Mouse (Mus musculus): ENCODE results near the gene Olfr1196.
"Not testable (repeated sequence)": the region's sequence is repeated elsewhere in the genome, so short reads cannot be mapped to it uniquely, and the experiment has no call there.

Gene Olfr1196

DNA sequence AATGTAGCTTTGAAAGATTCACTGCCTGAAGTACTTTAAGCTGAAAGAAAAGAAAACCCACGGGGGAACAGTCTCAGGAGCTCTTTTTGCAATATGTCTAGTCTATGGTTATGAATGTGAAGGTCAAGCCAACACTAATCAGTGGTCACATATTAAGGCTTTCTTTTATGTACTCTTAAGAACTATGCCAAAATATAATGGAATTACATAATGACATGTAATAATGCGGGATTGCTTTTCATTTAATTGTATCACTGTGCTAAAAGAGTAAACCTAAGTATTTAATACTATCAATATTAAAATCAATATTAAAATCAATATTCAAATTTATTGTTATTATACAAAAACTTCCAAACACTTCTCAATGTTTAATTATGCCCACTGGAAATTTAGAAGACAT is at the start of gene Olfr1196:
Gene Olfr1196 (minus strand): TSS at position 101 of the 400 bp plus-strand sequence.
- no peak for DNase-seq (ENCODE audit: low read depth, low spot score)

DNA sequence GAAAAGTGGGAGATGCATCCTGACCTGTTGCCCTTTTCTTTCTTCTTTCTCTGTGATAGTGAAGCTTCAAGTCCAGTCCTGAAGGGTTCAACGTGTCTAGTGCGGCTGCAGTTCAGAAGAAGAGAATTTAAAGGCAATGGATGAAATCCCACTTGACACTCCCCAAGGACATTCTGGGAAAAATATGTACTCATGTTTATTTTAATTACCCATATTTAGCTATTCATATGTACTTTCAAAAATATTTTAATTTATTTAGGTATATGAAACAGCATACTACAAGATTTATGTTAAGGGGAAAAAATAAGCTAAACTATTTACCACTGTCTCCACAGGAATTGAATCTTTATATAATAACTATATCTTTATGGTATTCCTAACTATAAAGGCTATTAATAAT is 46.9 kb upstream of the Olfr1196 start, which contains the start of gene Olfr1198:
Gene Olfr1198 (minus strand): TSS at position 101 of the 400 bp plus-strand sequence.
- no peak for DNase-seq (ENCODE audit: low read depth, low spot score)

DNA sequence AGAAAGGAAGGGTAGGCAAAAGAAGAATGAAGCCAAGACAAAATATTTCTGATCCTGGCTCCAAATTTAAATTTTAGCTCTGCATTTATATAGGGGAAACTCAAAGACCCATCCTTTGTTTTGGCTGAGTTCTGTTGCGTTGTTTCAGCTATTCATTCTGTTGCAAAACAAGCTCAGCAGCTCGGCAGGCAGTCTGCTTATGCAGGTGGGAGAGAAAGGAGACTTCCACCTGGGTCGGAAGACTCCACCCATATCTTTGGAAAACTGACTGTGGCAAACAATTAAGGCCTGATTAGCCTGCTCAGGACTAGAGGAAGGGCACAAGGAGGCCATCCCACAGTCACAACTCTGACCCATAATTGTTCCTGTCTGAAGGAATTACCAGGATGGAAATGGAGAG is 39.0 kb upstream of the Olfr1196 start:
- no peak for DNase-seq (ENCODE audit: low read depth, low spot score)

DNA sequence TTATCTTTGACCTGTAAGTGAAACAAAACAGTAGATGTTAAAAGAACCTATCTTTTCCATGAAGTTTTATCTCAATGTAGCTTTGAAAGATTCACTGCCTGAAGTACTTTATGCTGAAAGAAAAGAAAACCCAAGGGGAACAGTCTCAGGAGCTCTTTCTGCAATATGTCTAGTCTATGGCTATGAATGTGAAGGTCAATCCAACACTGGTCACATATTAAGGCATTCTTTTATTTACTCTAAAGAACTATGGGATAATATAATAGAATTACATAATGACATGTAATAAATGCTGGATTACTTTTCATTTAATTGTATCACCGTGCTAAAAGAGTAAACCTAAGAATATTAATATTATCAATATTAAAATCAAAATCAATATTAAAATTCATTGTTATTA is 27.9 kb upstream of the Olfr1196 start, which contains the start of gene Olfr1197:
Gene Olfr1197 (minus strand): TSS at position 101 of the 400 bp plus-strand sequence.
- DNase-seq (ENCODE audit: low read depth, low spot score): no peak

DNA sequence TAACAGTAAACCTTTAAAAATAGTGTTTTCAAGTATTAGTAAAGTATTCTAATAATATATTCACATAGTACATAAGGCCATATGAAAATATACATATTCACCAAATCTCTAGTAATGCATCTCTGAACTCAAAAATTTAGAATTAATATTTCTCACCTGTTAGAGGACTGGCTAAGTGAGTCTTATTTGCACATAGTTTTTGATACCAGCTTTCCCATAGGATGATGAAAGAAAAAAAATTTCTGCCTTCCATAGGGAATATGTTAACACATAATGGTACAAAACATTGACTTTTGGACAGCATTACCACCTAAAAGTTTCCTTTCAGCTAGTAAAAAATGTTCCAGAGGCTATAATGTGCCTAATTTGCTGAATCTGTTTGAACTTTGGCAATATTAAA is 15.3 kb downstream of the Olfr1196 start, which contains the start of gene Olfr1195:
Gene Olfr1195 (minus strand): TSS at position 101 of the 400 bp plus-strand sequence.
- no peak for DNase-seq (ENCODE audit: low read depth, low spot score)

DNA sequence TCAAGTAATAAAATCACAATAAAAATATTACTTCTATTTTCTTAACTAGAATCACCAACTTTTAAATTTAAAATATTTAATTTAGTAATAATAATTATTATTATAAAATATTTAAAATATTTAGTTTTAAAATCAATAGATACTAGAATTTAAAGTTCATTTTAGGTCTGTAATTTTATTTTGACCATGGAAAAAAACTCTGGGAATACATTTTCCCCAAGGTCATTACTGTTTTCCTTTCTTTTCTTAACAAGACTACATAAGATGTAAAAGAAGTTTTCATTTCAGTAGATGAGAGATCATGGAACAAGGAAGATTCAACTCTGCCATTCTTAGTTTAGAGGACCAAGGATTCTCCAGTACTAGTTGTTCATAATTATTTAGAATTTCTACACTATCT is 29.1 kb downstream of the Olfr1196 start, which contains the start of gene Olfr1193:
Gene Olfr1193 (plus strand): TSS at position 301 of the 400 bp plus-strand sequence.
- DNase-seq (ENCODE audit: low read depth, low spot score): not testable (repeated sequence)

DNA sequence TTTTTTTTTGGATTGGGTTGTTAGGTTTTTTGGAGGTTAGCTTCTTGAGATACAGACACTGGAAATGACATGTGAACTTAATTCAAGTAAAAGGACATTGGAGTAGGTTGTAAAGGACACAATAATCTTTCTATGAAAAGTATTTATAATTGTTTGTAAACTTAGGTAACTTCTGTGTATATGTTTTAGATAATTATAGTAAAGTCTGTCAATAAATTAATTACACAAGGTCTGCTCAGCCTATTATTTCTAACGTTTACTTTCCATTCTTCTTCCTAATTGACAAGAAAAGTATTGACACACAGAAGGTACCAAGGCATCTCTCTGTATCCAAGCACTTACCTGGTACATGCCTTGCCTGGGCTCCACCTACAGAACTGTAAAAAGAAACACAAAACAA is 56.2 kb downstream of the Olfr1196 start, which contains the start of gene Olfr1192-ps1:
Gene Olfr1192-ps1 (plus strand): TSS at position 301 of the 400 bp plus-strand sequence.
- no peak for DNase-seq (ENCODE audit: low read depth, low spot score)

Measured in retina, postnatal 7 days (tissue).